Mouse (Mus musculus): ENCODE data around the gene Zic5.

Zic5 gene

DNA sequence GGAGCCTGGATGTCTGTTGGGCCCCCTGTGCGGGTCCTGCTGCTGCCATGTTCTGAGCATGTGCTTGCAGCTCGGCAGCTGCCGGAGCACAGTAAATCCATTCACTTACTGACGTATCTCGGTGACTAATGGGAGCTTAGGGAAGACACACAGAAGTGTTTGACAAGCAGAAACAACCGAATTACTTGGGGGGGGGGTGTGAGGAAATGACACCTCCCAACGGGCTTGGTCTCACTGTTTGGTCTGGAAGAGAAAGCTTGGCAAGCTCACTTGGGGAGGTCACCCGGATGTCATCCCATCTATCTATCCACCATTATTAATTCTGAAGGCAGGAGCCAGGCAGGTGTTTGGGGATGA, 38.3 kb downstream of the Zic5 start:
- DNase-seq, result no peak

DNA sequence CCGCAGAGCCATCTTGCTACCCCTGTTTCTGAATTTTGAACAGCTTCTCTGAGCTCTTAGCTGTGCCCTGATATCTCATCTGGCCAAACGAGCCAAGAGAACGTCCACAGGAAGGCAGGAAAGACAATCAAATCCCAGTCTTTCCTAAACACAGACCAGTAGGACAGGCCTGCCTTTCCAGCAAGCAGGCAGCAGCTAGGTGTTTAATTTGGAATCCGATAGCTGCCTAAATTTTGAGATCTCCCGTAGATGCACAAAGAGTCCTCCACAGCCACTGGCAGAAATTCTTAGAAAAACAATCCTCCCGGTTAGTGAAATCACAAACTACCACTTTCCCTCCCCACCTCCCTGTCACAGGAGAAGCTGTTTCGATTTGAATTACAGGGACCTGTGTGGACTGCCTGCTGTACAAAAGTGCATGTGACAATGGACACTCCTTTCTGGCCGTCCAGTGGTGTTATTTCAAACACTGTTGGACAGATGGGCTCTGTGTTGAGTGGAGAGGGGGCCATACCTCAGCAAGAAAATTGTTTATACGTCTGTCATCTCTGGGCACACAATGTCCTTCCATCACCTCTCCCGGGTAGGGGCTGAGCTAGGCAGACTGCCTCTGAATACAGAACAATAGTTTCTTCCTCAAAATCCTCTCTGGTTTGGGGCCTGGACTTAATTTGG, 38.8 kb downstream of the Zic5 start:
- DNase-seq, result no peak

DNA sequence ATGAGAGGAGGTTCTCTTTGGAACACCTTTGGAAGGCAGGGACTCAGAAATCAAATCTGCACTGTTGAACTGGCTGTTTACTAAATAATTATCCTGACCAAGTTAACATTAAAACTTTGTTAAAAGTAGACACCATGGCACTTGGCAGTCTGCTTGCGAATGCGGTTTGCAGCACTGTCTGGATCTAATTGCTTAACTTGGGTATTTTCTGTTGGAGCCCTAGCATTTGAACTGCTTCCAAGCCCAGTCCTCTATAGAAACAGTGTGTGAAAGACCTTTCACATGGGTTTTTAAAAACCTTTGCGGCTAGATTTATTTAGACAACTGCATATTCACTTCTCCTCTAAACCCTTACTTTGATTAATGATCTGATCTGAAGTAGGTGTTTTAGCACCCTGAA, 41.0 kb downstream of the Zic5 start:
- no peak for DNase-seq

DNA sequence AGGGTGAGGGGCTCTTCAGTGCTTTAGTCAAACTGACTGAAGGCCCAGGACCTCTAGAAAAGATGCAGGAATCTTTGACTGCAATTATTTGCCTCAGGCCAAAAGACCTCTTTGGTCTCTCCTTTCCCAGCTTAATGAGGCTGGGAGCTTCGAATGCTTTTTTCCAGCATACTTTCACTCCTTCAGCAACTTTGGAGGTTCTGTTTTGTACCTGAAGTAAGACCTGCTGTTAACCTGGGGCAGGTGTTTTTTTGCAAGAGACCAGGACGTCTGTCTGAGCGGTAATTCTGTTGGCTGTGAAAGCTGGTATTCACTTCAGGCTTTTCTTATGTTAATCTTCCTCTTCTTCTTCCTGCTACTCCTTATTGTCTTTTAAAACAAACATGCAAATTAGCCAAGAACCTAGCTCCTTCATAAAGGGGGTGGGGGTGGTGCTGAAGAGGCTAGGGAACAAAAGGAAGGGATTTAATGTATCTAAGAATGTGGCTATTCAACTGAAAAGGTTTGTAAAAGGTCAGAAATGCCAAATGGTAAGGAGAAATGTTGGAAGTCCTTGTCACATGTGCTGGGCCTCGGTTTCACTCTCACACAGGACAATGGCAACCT, 49.2 kb downstream of the Zic5 start:
- no peak for DNase-seq

DNA sequence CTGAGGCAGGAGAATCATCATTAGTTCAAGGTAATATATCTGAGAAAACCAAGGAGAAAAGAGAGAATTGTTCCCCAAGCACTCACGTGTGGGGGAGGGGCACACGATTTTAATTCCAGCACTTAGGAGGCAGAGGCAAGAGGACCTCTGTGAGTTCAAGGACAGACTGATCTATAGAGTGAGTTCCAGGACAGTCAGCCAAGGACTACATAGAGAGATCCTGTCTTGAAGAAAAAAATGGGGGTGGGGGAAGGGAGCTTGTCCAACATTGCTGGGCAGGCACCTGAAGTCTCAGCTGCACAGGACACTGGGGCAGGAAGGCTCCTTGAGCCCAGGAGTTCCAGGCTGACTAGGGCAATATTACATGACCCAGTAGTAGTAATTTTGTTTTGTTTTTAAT, 50.7 kb downstream of the Zic5 start:
- no peak for DNase-seq

DNA sequence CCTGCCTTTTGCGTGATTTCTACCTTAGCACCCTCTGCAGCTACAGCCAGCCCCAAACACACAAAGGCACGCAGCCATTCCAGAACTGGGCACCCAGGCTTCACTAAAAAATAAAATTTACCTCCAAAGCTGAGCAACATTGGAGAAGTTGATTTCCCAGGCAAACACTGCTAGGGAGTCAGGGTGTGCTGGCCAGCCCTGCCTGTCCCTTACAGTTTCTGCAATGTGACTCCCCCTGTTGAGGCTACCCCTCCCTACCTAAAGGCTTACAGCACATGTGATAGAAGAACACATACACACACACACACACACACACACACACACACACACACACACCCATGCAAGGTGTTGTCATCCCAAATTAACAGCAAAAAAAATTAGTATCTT, 51.9 kb downstream of the Zic5 start:
- DNase-seq, result no peak

DNA sequence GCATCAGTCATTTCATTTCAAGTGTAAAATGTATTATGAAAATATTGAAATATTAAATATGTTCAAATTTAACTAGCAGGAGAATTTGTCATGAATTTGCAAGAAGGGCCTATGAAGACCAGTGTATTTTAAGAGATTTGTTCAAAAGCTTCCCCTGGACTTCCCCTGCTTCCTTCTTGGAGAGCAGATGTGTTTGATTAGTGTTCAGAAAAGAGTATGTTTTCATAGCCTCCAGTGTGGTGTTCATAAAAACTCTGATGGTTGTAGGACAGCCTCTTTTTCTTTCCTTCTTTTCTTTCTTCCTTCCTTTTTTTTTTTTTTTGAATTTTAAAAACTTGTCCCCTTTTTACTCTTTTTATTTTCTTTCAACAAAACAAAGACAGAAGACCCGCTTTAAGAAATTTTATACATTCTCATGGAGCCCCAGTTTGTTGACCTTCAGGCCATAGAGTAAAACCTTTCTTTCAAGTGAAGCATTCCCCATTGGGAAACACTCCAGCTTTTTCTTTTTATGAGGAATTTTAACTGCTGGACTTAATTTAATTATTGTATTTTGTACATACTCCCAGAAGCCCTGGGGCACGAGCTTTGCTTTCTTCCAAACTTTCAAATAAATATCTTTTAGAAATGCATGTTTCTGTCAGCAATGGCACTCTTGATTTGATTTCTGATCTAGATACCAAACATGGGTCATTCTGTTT, 52.5 kb downstream of the Zic5 start:
- no peak for DNase-seq

Data from spleen, adult 18-20 months (tissue).